Mouse (Mus musculus): ENCODE results near the gene Cstf3. TPM values are rescaled to one million over a fixed set of nuclear protein-coding genes. Genes with fewer than 3 reads are reported as not detected.
A peak's percentile ranks its signal among the peaks of the same experiment; 100 is the strongest.

The Cstf3 gene
- polyA plus RNA-seq, 1 experiment from 2014 or later = 84.4 TPM

DNA sequence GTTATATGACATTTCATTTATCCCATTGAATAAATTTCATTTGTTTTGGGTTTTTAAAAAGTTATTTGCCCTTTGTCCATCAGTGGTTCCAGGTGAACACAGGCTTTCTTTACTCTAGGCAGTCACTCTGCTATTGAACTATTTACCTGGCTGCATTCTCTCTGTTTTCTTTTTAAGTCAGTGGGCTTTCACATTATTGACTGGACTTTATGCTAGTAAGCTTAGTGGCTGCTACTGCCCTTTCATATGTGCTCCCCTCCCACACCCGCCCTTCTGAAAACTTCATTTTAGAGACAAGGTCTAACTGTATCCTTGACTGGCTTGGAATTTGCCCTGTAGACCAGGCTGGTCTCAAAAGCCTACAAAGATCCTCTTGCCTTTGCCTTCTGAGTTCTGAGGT, 15.2 kb downstream of the Cstf3 start:
- 95% methylated on average over 1 of the region's 1 CpGs for WGBS
- Histone ChIP-seq H3K9me3 (replicated peaks) (no peaks in the 10 kb centered on the region), H3K4me1 (no peaks in the 10 kb centered on the region), H3K27me3 (replicated peaks) (no peaks in the 10 kb centered on the region), H3K27ac (replicated peaks) (no peak overlapping the region), H3K4me2 (no peak overlapping the region), H3K9ac (replicated peaks) (no peak overlapping the region), H3K4me3 (replicated peaks) (no peak overlapping the region), H3K36me3 (no peaks in the 10 kb centered on the region)
- ATAC-seq (ENCODE audit: low FRiP score) = no peak

DNA sequence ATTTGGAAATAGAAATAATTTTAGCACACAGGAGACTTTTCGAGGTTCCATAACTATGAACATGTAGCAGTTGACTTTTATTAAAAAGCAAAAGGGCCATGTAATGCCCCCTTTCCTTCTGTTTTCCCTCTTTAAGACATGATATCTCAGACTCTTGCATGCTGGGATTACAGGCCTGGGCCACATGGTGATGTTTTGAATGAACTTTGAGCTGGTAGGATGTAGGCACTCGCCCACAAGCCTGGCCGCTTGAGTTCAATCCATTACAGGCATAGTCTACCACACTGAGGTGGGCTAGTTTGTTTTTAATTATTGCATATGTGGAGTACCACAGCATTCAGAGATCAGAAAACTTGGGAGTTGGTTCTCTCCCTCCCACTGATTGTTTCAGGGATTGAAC, 24.5 kb downstream of the Cstf3 start:
- no peak for ATAC-seq (ENCODE audit: low FRiP score)
- Histone ChIP-seq H3K27ac (replicated peaks) (no peak overlapping the region), H3K27me3 (replicated peaks) (no peaks in the 10 kb centered on the region), H3K4me1 (no peaks in the 10 kb centered on the region), H3K9ac (replicated peaks) (no peak overlapping the region), H3K4me3 (replicated peaks) (no peak overlapping the region), H3K9me3 (replicated peaks) (no peaks in the 10 kb centered on the region), H3K36me3 (no peaks in the 10 kb centered on the region), H3K4me2 (no peak overlapping the region)
- 97% methylated on average over 3 of the region's 3 CpGs for WGBS

DNA sequence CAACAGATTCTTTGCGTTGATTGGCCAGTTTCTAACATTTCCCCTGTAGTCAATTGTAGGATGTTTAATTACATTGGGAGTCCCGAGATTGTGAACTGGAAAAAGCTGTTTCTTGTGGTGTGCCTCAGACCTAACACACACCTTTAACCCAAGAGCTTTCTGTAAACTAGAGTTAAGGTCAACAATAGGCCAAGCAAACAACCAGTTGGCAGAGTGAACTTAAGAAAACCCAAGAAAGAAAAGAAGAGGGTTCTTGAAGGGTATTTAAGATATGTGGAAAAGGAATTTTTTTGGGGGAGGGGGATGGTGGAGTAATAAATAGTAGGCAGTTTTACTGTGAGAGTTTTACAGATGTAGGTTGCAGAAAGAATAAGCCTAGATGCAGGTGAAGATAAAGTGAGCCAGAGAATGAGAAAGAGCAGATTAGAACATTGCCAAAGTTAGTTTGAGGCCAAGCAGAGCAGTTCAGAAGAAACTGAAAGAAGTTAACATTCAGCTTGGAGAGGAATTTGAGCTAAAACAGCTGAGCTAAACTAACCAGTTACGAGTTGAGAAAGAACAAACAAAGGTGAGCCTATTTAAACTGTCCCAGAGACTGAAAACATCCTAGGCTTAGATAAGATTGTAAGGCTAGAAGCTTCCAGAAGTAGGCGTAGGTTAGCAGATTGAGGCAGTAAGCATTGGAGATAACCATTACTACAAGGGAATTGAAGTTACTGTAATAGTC, 25.8 kb downstream of the Cstf3 start:
- H3K27ac ChIP-seq (replicated peaks) = no peak overlapping the region
- no peak overlapping the region for H3K9ac ChIP-seq (replicated peaks)
- no peaks in the 10 kb centered on the region for H3K36me3 ChIP-seq
- WGBS = 91% methylated on average over 4 of the region's 4 CpGs
- no peaks in the 10 kb centered on the region for H3K9me3 ChIP-seq (replicated peaks)
- no peaks in the 10 kb centered on the region for H3K4me1 ChIP-seq
- no peak overlapping the region for H3K4me3 ChIP-seq (replicated peaks)
- H3K4me2 ChIP-seq = no peak overlapping the region
- no peaks in the 10 kb centered on the region for H3K27me3 ChIP-seq (replicated peaks)
- no peak for ATAC-seq (ENCODE audit: low FRiP score)

DNA sequence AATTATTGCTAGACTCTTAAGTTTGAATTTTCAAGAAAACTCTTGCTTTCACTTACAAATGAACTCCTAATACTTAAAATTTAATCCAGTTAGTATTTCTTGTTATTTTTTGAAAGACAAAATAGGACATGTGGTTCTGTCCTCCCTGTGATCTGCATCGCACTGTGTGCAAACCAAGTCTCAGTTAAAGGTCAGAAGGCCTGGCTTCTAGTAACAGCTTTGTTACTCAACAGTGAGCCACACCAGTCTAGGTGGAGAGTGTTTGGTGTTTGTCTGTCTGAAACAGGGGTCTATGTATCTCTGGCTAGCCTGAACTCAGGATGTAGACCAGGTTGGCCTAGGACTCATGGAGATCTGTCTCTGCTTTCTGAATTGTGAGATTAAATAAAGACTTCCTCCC, 68.3 kb downstream of the Cstf3 start:
- 96% methylated on average over 1 of the region's 1 CpGs for WGBS
- no peak overlapping the region for H3K4me2 ChIP-seq
- peaks cover 37% of the 10 kb centered on the region for H3K36me3 ChIP-seq
- no peaks in the 10 kb centered on the region for H3K9me3 ChIP-seq (replicated peaks)
- no peak overlapping the region for H3K27ac ChIP-seq (replicated peaks)
- no peaks in the 10 kb centered on the region for H3K27me3 ChIP-seq (replicated peaks)
- no peak overlapping the region for H3K4me3 ChIP-seq (replicated peaks)
- H3K9ac ChIP-seq (replicated peaks) = no peak overlapping the region
- no peaks in the 10 kb centered on the region for H3K4me1 ChIP-seq
- no peak for ATAC-seq (ENCODE audit: low FRiP score)

DNA sequence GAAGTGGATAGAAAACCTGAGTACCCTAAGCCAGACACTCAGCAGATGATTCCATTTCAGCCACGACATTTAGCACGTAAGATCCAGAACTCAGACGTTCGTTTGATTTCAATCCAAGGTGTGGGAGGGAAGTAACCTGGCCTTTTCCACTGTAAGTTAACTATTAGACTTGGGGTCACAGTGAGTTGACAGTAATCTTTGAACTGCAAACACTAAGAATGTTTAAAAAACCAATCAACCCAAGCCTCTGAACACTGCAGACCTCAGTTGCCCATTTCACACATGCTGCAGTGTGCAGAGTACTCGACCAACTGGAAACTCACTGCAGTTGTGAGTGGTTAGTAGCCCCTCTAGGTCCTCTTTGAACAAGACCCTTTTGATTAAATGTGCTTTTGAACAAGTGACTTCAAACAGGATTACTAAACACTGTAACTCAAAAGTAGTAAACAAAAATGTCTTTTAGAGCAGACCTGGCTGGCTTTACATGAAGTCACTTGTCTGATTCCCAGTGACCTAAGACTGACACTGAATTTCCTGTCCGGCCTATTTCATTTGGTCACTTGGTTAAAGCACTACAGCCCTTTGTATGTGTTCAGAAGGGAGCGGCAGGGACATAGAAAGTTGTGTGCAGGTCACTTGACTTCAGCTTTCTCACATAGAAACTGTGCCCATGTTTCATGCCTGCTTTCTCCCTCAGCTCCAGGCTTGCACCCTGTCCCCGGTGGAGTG, 73.2 kb downstream of the Cstf3 start:
- peaks cover 38% of the 10 kb centered on the region for H3K36me3 ChIP-seq
- 91% methylated on average over 8 of the region's 8 CpGs for WGBS

DNA sequence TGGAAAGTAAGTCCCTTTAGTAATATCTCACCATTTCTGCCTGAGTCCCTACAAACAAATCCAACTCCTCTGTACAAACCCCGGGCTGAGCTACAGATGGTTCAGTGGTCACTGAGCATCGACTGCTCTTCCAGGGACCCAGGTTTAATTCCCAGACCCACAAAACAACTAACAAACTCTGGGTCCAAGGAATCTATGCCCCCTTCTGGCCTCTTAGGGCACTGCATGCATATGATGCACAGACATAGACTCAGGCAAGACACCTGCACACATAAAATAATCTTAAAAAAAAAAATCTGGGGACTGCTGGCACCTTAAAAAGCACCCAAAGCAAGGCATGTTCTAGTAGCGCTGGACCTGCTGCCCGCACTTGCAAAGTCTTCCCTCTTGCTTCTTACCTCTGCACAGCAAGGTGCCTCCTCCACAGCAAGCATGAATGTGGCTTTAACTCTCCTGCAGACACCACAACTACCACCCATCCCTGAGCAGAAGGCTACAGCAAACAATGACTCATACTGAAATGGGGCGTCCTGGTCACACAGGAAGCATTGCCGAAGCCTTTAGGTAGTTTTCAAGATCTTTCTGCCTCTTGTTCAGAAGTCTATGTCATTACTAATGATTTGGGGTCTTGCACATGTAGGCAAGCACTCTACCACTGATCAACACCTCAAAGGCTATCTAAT, 78.9 kb downstream of the Cstf3 start:
- Histone ChIP-seq H3K9ac (replicated peaks) (no peak overlapping the region), H3K9me3 (replicated peaks) (no peaks in the 10 kb centered on the region), H3K27ac (replicated peaks) (no peak overlapping the region), H3K4me2 (no peak overlapping the region), H3K27me3 (replicated peaks) (no peaks in the 10 kb centered on the region), H3K36me3 (peaks cover 25% of the 10 kb centered on the region), H3K4me1 (no peaks in the 10 kb centered on the region), H3K4me3 (replicated peaks) (no peak overlapping the region)
- no peak for ATAC-seq (ENCODE audit: low FRiP score)
- 87% methylated on average over 6 of the region's 6 CpGs for WGBS

More for the DNA sequence above, 73.2 kb downstream of the Cstf3 start:
- Histone ChIP-seq H3K4me3 (replicated peaks) (no peak overlapping the region), H3K9ac (replicated peaks) (no peak overlapping the region), H3K4me1 (no peaks in the 10 kb centered on the region), H3K27me3 (replicated peaks) (no peaks in the 10 kb centered on the region), H3K9me3 (replicated peaks) (no peaks in the 10 kb centered on the region), H3K4me2 (no peak overlapping the region), H3K27ac (replicated peaks) (no peak overlapping the region)
- no peak for ATAC-seq (ENCODE audit: low FRiP score)

DNA sequence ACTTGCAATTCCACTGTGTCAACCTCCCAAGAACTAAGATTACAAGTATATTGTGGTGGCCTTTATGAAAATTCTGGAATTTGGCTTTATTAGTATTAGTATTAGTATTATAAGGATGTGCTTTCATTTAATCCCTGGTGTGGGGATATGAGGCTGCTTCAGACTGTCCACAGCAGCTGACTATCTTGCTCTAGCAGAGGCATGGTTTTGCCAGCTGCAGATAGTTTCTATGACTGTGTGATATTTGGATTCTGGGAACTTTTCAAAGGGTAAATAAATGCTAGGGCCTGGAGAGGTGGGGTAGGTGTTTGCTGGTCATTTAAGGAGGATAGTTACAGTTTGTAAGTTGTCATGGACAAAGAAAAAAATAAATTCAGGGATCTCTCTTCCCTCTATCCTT, 81.4 kb downstream of the Cstf3 start:
- H3K27ac ChIP-seq (replicated peaks) = no peak overlapping the region
- H3K4me3 ChIP-seq (replicated peaks) = no peak overlapping the region
- H3K9ac ChIP-seq (replicated peaks) = no peak overlapping the region
- no peak overlapping the region for H3K4me2 ChIP-seq
- H3K9me3 ChIP-seq (replicated peaks) = no peaks in the 10 kb centered on the region
- H3K27me3 ChIP-seq (replicated peaks) = no peaks in the 10 kb centered on the region
- no peaks in the 10 kb centered on the region for H3K4me1 ChIP-seq
- no peak for ATAC-seq (ENCODE audit: low FRiP score)
- H3K36me3 ChIP-seq = peaks cover 18% of the 10 kb centered on the region

DNA sequence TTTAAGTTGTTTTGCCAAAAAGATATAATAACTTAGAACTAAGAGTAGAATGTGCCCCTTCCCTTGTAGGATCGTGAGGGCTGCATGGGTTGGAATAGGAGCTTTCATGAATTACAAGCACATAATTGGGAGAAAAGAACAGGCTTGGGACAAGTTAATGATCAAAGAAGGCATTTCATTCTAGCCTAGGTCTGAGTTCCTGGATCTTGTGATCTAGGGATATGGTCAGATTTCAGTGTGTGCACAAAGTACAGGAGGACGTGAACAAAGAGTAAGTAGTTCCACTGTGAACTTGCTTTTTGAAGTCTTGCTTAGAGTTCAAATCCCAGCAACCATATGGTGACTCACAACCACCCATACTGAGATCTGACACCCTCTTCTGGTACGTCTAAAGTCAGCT, 87.0 kb downstream of the Cstf3 start:
- Histone ChIP-seq H3K27ac (replicated peaks) (no peak overlapping the region), H3K9ac (replicated peaks) (no peak overlapping the region), H3K27me3 (replicated peaks) (no peaks in the 10 kb centered on the region), H3K4me1 (no peaks in the 10 kb centered on the region), H3K4me2 (no peak overlapping the region), H3K4me3 (replicated peaks) (no peak overlapping the region), H3K36me3 (peaks cover 38% of the 10 kb centered on the region), H3K9me3 (replicated peaks) (no peaks in the 10 kb centered on the region)
- 87% methylated on average over 3 of the region's 3 CpGs for WGBS
- ATAC-seq (ENCODE audit: low FRiP score) = no peak

DNA sequence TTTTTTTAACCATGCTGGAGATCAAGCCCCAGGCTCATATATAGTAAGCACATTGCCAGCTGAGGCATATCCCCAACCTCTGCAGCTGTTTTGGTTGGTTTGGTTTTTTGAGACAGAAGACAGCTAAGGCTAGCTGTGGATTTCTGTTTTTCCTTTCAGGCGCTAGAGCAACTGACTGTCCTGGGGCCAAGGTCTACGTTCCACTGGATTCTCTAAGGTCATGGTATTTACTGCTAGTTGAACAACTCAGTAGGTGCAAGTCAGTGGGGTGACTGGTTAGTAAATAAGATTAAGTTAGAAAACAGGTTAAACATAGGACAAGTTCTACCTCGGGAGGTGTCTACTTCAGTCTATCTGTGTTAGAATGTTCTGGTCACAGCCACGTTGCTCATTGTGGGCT, 94.4 kb downstream of the Cstf3 start:
- WGBS = 94% methylated on average over 4 of the region's 4 CpGs
- H3K4me3 ChIP-seq (replicated peaks) = no peak overlapping the region
- H3K27me3 ChIP-seq (replicated peaks) = no peaks in the 10 kb centered on the region
- no peak overlapping the region for H3K9ac ChIP-seq (replicated peaks)
- H3K4me1 ChIP-seq = peaks cover 3% of the 10 kb centered on the region
- ATAC-seq (ENCODE audit: low FRiP score) = no peak
- peaks cover 38% of the 10 kb centered on the region for H3K36me3 ChIP-seq
- no peak overlapping the region for H3K4me2 ChIP-seq
- no peak overlapping the region for H3K27ac ChIP-seq (replicated peaks)
- H3K9me3 ChIP-seq (replicated peaks) = no peaks in the 10 kb centered on the region

DNA sequence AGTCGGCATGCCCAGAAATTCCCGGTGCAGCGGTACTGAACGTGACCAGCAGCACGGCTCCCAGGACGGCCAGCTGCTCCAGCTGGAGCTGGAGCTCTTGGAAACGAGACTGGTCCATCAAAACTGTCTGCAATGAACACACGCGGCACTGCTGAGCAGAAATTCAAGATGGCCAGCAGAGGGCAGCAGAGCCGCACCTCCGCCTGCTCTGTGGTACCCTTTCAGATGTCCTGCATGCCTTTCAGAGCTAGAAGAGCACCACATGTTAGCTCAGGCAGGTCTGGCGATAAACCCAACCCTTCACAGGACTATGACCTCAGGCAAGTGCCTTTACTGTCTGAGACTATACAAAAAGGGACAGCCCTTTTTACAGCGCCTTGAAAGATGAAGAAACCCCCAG, 95.1 kb downstream of the Cstf3 start:
- Histone ChIP-seq H3K4me1 (peaks cover 3% of the 10 kb centered on the region), H3K9ac (replicated peaks) (no peak overlapping the region), H3K36me3 (peaks cover 34% of the 10 kb centered on the region), H3K4me3 (replicated peaks) (no peak overlapping the region), H3K9me3 (replicated peaks) (no peaks in the 10 kb centered on the region), H3K27ac (replicated peaks) (no peak overlapping the region), H3K27me3 (replicated peaks) (no peaks in the 10 kb centered on the region), H3K4me2 (no peak overlapping the region)
- ATAC-seq (ENCODE audit: low FRiP score) = peak; percentile 91
- 6% methylated on average over 13 of the region's 13 CpGs for WGBS

DNA sequence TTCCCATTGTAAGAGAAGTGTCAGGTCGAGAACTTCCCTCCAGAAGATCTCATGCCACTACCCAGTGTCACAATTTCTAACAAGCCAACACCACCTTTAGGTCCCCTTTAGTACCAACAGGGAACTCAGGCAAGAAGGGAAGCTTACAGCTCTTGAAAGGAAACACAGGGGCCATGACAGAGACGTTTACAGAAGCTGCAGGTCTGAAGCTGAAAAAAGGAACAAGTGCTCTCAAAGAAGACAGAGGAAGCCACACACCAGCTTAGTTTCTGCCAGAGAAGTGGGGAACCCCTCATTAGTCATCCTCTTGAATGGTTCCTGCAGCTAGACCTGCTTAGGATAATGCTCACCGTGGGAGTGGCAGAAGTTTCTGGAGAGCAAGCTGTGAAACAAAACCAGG, 96.9 kb downstream of the Cstf3 start:
- WGBS = 82% methylated on average over 3 of the region's 3 CpGs
- H3K27ac ChIP-seq (replicated peaks) = no peak overlapping the region
- H3K4me1 ChIP-seq = peaks cover 3% of the 10 kb centered on the region
- H3K27me3 ChIP-seq (replicated peaks) = no peaks in the 10 kb centered on the region
- H3K9me3 ChIP-seq (replicated peaks) = no peaks in the 10 kb centered on the region
- H3K9ac ChIP-seq (replicated peaks) = no peak overlapping the region
- no peak for ATAC-seq (ENCODE audit: low FRiP score)
- H3K4me3 ChIP-seq (replicated peaks) = no peak overlapping the region
- no peak overlapping the region for H3K4me2 ChIP-seq
- H3K36me3 ChIP-seq = peaks cover 16% of the 10 kb centered on the region

DNA sequence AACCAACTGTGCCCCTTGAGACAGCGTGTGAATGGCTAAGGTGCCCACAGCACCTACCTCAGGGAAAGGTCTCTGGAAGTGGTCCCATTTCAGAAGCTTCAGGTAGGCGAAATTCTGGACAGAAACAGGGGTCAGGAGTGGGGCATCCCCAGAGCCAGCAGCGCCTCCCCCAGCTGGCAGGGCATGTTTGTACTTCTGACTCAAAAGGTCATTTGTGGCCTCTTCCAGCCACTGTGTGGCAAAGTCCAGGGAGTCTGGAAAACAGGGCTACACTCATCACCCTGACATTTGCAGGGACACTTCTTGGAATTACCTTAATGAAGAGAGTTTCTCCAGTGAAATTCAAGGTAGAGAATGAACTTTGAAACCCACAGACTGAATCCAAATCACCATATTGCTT, 98.0 kb downstream of the Cstf3 start:
- Histone ChIP-seq H3K4me2 (no peak overlapping the region), H3K36me3 (peaks cover 8% of the 10 kb centered on the region), H3K9me3 (replicated peaks) (no peaks in the 10 kb centered on the region), H3K4me1 (peaks cover 3% of the 10 kb centered on the region), H3K27ac (replicated peaks) (no peak overlapping the region), H3K27me3 (replicated peaks) (no peaks in the 10 kb centered on the region), H3K9ac (replicated peaks) (no peak overlapping the region), H3K4me3 (replicated peaks) (no peak overlapping the region)
- no peak for ATAC-seq (ENCODE audit: low FRiP score)
- WGBS = 86% methylated on average over 3 of the region's 3 CpGs

Data from neural tube, embryonic 15.5 days (tissue).